Mouse (Mus musculus) heart, postnatal 0 days (tissue): ENCODE measurements around the gene Gse1.

Source experiments
- CTCF ChIP-seq: IDR thresholded peaks from 2 replicates; pipeline ENCODE4 v1.5.1; 2016; ENCODE audit warnings: antibody characterized with exemption, control low read depth, low read depth
- EP300 ChIP-seq: IDR thresholded peaks from 2 replicates; pipeline ENCODE4 v1.6.1; 2016; ENCODE audit warnings: antibody characterized with exemption, low read depth

DNA sequence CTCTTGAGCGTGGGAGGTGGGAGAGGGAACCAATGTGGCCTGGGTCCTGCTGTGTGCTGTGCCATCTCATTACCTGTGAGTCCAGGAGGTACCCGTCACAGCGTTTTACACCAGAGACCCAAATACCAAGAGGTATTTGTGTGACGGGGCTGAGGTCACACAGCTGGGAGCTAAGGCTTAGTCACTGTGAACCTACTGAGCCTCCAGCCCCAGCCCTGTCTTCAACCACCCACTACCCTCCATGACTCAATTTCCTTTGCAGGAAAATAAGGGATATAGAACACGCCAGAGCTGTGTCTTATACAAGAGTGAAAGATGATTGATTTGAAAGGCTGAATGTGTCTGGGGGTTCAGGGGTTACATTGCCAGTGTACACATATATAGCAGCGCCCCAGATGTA lies 234.4 kb downstream of the Gse1 start:
- TF ChIP-seq CTCF (no peak), EP300 (no peak)
